Mouse (Mus musculus) lung, postnatal 0 days (tissue): ENCODE measurements at regions not wholly inside any gene's neighbourhood (a gene's known extent, or its start where the extent isn't known, plus 50 kb on each side); places are given as distances from the start of the nearest gene placed in this dataset.

Source experiments
- CTCF ChIP-seq: IDR thresholded peaks from 2 replicates; pipeline ENCODE4 v1.5.1; 2016; ENCODE audit warnings: antibody characterized with exemption, mild to moderate bottlenecking
- EP300 ChIP-seq: IDR thresholded peaks from 2 replicates; pipeline ENCODE4 v1.6.1; 2016; ENCODE audit warnings: antibody characterized with exemption, mild to moderate bottlenecking, control low read depth

DNA sequence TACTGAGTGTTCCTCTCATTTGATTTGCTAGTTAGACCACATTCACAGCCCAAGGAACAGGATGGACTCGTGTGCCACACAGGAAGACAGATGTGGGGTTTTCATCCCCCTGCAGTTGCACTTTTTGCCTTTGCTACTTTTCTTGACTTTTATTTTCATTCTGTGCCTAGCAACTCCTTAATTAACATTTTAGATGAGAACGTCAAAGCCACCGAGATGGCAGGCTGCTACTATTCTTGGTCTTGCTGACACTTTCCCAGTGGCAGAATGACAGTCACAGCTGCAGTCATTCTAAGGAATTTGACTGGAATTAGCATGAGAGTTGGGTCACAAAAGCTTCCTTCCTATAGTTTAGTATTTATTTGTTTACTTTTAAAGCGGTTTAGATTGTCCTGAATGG, 179.5 kb downstream of the Cog6 start:
- no peak for TF ChIP-seq CTCF
- no peak for TF ChIP-seq EP300
